Mouse (Mus musculus) liver, embryonic 14.5 days (tissue): Measurements from ENCODE around the gene Ear14. TPM values are rescaled to one million over a fixed set of nuclear protein-coding genes. Genes with fewer than 3 reads are reported as not detected.
"Not testable (repeated sequence)": the region's sequence is repeated elsewhere in the genome, so short reads cannot be mapped to it uniquely, and the experiment has no call there.

Experiments
- ATAC-seq: fragments of 200-750 bp; cut with Nextera tagmentation; 2 replicates; pipeline ENCODE4 v1.8.0; 2017; ENCODE audit warnings: moderate number of reproducible peaks, mild to moderate bottlenecking, moderate library complexity; ENCODE audit not compliant: insufficient read depth
- DNase-seq, 3 experiments: peaks; one replicate each; pipeline ENCODE4 v3.0.0-alpha.2; 2012 to 2013; ENCODE audit warnings: low read depth in 3 of 3, low spot score in 3 of 3
- H3K27ac ChIP-seq: fragments of 300-500 bp; sonication (generic); 2 replicates; pipeline ENCODE4 v1.5.1; 2014; ENCODE audit warnings: moderate library complexity, mild to moderate bottlenecking, control low read depth, inconsistent platforms
- H3K27me3 ChIP-seq: fragments of 300-500 bp; sonication (generic); 2 replicates; pipeline ENCODE4 v1.6.1; 2014; ENCODE audit warnings: mild to moderate bottlenecking, low read length, moderate library complexity; ENCODE audit not compliant: control insufficient read depth, insufficient read depth
- H3K36me3 ChIP-seq: fragments of 300-500 bp; sonication (generic); replicated peaks from 2 replicates; pipeline ENCODE4 v1.6.1; 2014; ENCODE audit warnings: low read depth; ENCODE audit not compliant: control insufficient read depth, insufficient read depth
- H3K4me1 ChIP-seq, 2 experiments: fragments of 200-500 bp in 1 of 2; fragments of 300-500 bp in 1 of 2; sonication (generic) in 1 of 2; replicated peaks; 2 replicates each; pipeline ENCODE4 v1.6.1; 2012 to 2014; ENCODE audit warnings: antibody characterized with exemption in 1 of 2, inconsistent platforms in 1 of 2, low read length in 1 of 2; ENCODE audit not compliant: control insufficient read depth in 2 of 2, insufficient read depth in 2 of 2
- H3K4me2 ChIP-seq: fragments of 300-500 bp; sonication (generic); 2 replicates; pipeline ENCODE4 v1.6.1; 2014; ENCODE audit warnings: low read depth, mild to moderate bottlenecking, control low read depth, moderate library complexity
- H3K4me3 ChIP-seq, 2 experiments: fragments of 200-500 bp in 1 of 2; fragments of 300-500 bp in 1 of 2; sonication (generic) in 1 of 2; 2 replicates each; pipeline ENCODE4 v1.5.1; 2012 to 2014; ENCODE audit warnings: low read depth in 2 of 2, low read length in 2 of 2, mild to moderate bottlenecking in 2 of 2, control low read depth in 1 of 2, inconsistent platforms in 1 of 2, moderate library complexity in 1 of 2; ENCODE audit not compliant: insufficient read depth in 1 of 2
- H3K9ac ChIP-seq: fragments of 300-500 bp; sonication (generic); replicated peaks from 2 replicates; pipeline ENCODE4 v1.6.1; 2014; ENCODE audit warnings: mild to moderate bottlenecking, control low read depth, moderate library complexity
- H3K9me3 ChIP-seq: fragments of 300-500 bp; sonication (generic); 2 replicates; pipeline ENCODE4 v1.6.1; 2016; ENCODE audit warnings: low read length, mixed read lengths; ENCODE audit not compliant: control insufficient read depth
- CTCF ChIP-seq: IDR thresholded peaks from 2 replicates; pipeline ENCODE4 v1.5.1; 2016; ENCODE audit warnings: antibody characterized with exemption, low read depth, control low read depth
- EP300 ChIP-seq: IDR thresholded peaks from 2 replicates; pipeline ENCODE4 v1.6.1; 2016; ENCODE audit warnings: antibody characterized with exemption, low read depth
- WGBS: fragments of 180-500 bp; shearing (Covaris S2); extraction: QIAGEN DNeasy Blood & Tissue Kit; methylation state at CpG from one replicate; pipeline ENCODE4 v1.1.7; 2014; ENCODE audit not compliant: insufficient replicate concordance; 5-methylcytosine and 5-hydroxymethylcytosine counted together
- polyA plus RNA-seq, 2 experiments: library from polyadenylated mRNA; depleted of rRNA in 1 of 2; stranded (reverse) in 1 of 2; unstranded in 1 of 2; fragments of >200 nt; fragmentation: Nextera tagmentation in 1 of 2; extraction: Ambion mirVana in 1 of 2; gene quantifications; 2 replicates each; pipeline versions ENCODE4 v1.2.1 to v1.2.3; 2012 to 2014

Ear14 gene
- polyA plus RNA-seq, 2 experiments = not detected

- Histone ChIP-seq H3K4me2 (no peak overlapping the region), H3K4me3 (no peak overlapping the region), H3K9ac (no peak overlapping the region), H3K36me3 (no peaks in the 10 kb centered on the region), H3K27ac (no peak overlapping the region), H3K27me3 (no peaks in the 10 kb centered on the region), H3K9me3 (no peaks in the 10 kb centered on the region), H3K4me1 (peaks cover 0 to 4% of the 10 kb centered on the region in 2 experiments; a peak in 1 of 4 replicates)
- TF ChIP-seq CTCF = no peak
- TF ChIP-seq EP300 = no peak
- ATAC-seq (0 out of 2 replicates have a peak, but pooled peaks have one; percentile 35), DNase-seq (no peak)
- WGBS = 80% methylated on average over 1 of the region's 1 CpGs
These were observed 37.8 kb upstream of the Ear14 start for GRCm38 (mm10) chr14:51165435-51165834.

GRCm38 (mm10) chr14:51166068-51166467 is 37.1 kb upstream of the Ear14 start:
- H3K4me3 ChIP-seq = no peak overlapping the region
- no peak overlapping the region for H3K4me2 ChIP-seq
- H3K27ac ChIP-seq = no peak overlapping the region
- no peaks in the 10 kb centered on the region for H3K9me3 ChIP-seq
- H3K9ac ChIP-seq = no peak overlapping the region
- ATAC-seq = no peak
- no peak for DNase-seq
- H3K4me1 ChIP-seq = peaks cover 0 to 4% of the 10 kb centered on the region in 2 experiments; a peak in 1 of 4 replicates
- TF ChIP-seq CTCF (no peak), EP300 (no peak)
- H3K36me3 ChIP-seq = no peaks in the 10 kb centered on the region
- no peaks in the 10 kb centered on the region for H3K27me3 ChIP-seq

- not testable (repeated sequence) for H3K4me3 ChIP-seq, ATAC-seq, H3K27ac ChIP-seq, DNase-seq, H3K4me1 ChIP-seq, H3K9me3 ChIP-seq, H3K36me3 ChIP-seq, H3K4me2 ChIP-seq, H3K9ac ChIP-seq, H3K27me3 ChIP-seq
- peak; percentile 82 for TF ChIP-seq CTCF
- WGBS = 29% methylated on average over 9 of the region's 9 CpGs
These were observed 30.9 kb upstream of the Ear14 start for GRCm38 (mm10) chr14:51172095-51172865.

- not testable (repeated sequence) for H3K4me1 ChIP-seq, H3K9ac ChIP-seq, H3K4me2 ChIP-seq, H3K9me3 ChIP-seq, ATAC-seq, H3K4me3 ChIP-seq, DNase-seq, H3K27me3 ChIP-seq, H3K27ac ChIP-seq, H3K36me3 ChIP-seq
- WGBS = 55% methylated on average over 4 of the region's 4 CpGs
These were observed 30.2 kb upstream of the Ear14 start for GRCm38 (mm10) chr14:51172947-51173346.

- Histone ChIP-seq H3K4me3 (no peak overlapping the region), H3K9ac (no peak overlapping the region), H3K27ac (no peak overlapping the region), H3K36me3 (no peaks in the 10 kb centered on the region), H3K4me2 (no peak overlapping the region), H3K27me3 (no peaks in the 10 kb centered on the region), H3K4me1 (no peaks in the 10 kb centered on the region), H3K9me3 (no peaks in the 10 kb centered on the region)
- ATAC-seq = no peak
- TF ChIP-seq EP300 (no peak), CTCF (no peak)
- 71% methylated on average over 4 of the region's 4 CpGs for WGBS
- no peak for DNase-seq
These were observed 29.3 kb upstream of the Ear14 start for GRCm38 (mm10) chr14:51173843-51174242.

GRCm38 (mm10) chr14:51181051-51181450 is 22.1 kb upstream of the Ear14 start:
- DNase-seq, H3K4me2 ChIP-seq, ATAC-seq, H3K9me3 ChIP-seq, H3K27ac ChIP-seq, H3K4me3 ChIP-seq, H3K4me1 ChIP-seq, H3K9ac ChIP-seq, H3K36me3 ChIP-seq, H3K27me3 ChIP-seq: not testable (repeated sequence)
- 56% methylated on average over 2 of the region's 2 CpGs for WGBS
